Mouse (Mus musculus) embryonic fibroblast, embryonic 13.5 days (primary cell): Measurements from ENCODE around the gene Fmnl2.

Source experiments
- CTCF ChIP-seq: IDR thresholded peaks from 2 replicates; pipeline ENCODE4 v1.5.1; 2011; ENCODE audit warnings: mild to moderate bottlenecking, control low read depth, low read length, moderate library complexity, borderline replicate concordance; ENCODE audit not compliant: insufficient read depth
- POLR2A ChIP-seq: IDR thresholded peaks from 2 replicates; pipeline ENCODE4 v1.6.1; 2011; ENCODE audit warnings: low read depth, mild to moderate bottlenecking, control low read depth, low read length, moderate library complexity

DNA sequence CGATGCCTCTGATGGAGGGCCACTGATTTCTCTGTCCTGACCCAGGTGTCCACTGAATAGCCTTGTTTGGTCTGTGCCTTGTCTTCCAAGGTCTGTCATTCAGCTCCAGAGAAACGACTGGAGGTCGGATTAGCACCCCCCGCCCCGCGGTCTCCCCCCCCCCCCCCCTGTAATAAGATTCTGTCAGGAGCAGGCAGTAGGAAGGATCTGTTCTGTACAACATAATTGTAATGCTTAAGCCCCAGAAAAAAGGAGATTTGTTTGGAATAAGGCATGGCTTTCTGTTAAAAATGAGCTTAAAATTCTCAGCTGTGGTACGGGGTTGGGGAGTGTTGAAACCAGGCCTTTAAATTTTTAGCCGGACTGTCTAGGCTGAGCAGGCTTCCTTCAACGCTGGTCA is 181.1 kb downstream of the Fmnl2 start:
- TF ChIP-seq CTCF (no peak), POLR2A (no peak)
